Mouse (Mus musculus): ENCODE results near the gene Msrb2. TPM values are rescaled to one million over a fixed set of nuclear protein-coding genes. Genes with fewer than 3 reads are reported as not detected.

Gene Msrb2
- total RNA-seq, 1 experiment, result 17.1 TPM

DNA sequence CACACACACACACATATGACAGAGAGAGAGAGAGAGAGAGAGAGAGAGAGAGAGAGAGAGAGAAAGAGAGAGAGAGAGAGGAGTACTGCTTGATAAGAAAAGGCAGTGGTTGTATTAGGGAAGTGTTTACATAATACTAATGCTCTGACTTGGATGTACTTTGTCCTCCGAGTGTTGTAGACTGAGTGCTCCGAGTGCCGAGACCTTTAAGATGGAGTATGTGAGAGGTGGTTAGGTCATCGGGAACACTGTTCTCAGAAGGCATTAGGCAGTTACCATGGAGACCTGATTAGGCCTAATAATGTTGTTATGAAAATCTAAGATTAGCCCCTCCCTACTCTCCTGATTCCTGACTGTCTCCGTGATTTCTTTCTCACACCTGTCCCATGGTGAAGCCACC lies 21.1 kb upstream of the Msrb2 start:
- no peak for DNase-seq (ENCODE audit: low read depth, low spot score)
- H3K4me3 ChIP-seq (ENCODE audit: insufficient read depth in 1 of 2, low read depth in 1 of 2, low read length in 2 of 2, poor library complexity in 1 of 2, severe bottlenecking in 1 of 2), result no peak overlapping the region
- no peak overlapping the region for H3K27ac ChIP-seq (ENCODE audit: insufficient read depth, low read depth, low read length, poor library complexity, severe bottlenecking)
- H3K36me3 ChIP-seq (ENCODE audit: control insufficient read depth, insufficient read depth, low read length, poor library complexity, severe bottlenecking), result no peaks in the 10 kb centered on the region
- TF ChIP-seq MAFK (IDR thresholded peaks at IDR 0.05; ENCODE audit: insufficient read depth, low read depth, low read length), result no peak
- no peak for TF ChIP-seq ZC3H11A (IDR thresholded peaks at IDR 0.05; ENCODE audit: borderline replicate concordance, low read depth, low read length)
- TF ChIP-seq CHD2 (IDR thresholded peaks at IDR 0.05; ENCODE audit: low read depth, low read length), result no peak
- no peak overlapping the region for H3K9ac ChIP-seq (ENCODE audit: insufficient read depth, low read depth, low read length, poor library complexity, severe bottlenecking)
- in situ Hi-C loops (cut with MboI; ENCODE audit: low sequenced_read_pairs in 2 of 2, unreplicated experiment in 2 of 2), result no loop called here
- H3K4me1 ChIP-seq (ENCODE audit: control insufficient read depth in 2 of 2, insufficient read depth in 2 of 2, low read length in 2 of 2, poor library complexity in 1 of 2), result no peaks in the 10 kb centered on the region
- H3K9me3 ChIP-seq (ENCODE audit: control insufficient read depth, insufficient read depth, low read depth, low read length), result no peaks in the 10 kb centered on the region

DNA sequence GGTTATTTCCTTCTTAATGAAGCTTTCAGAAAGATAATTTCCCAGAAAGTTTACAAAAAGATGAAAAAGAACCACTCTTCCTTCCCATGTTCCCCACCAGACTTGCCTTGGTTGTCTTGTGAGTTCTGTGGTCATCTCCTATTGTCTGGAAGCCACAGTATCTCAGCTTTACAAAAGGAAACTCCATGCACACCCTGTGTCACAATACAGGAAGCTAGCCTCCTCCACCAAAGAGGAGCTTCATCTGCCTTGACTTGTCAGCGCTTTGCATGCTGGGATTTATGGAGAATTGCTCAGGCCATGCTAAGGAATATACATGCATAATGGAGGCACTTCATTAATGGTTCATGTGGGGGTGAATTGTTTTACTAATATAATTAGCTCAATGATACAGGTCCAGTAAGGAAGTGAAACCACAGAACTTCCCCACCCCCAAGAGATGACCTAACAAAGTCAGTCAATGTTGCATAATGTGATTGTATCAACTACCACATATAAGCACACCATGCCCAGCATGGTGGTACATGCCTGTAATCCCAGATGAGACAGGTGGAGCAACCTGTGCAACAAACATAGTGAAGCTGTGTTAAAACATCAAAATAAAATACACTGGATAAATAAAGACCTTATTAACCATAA lies 19.5 kb upstream of the Msrb2 start:
- no peaks in the 10 kb centered on the region for H3K36me3 ChIP-seq (ENCODE audit: control insufficient read depth, insufficient read depth, low read length, poor library complexity, severe bottlenecking)
- H3K9me3 ChIP-seq (ENCODE audit: control insufficient read depth, insufficient read depth, low read depth, low read length), result no peaks in the 10 kb centered on the region
- H3K9ac ChIP-seq (ENCODE audit: insufficient read depth, low read depth, low read length, poor library complexity, severe bottlenecking), result no peak overlapping the region
- DNase-seq (ENCODE audit: low read depth, low spot score), result no peak
- H3K4me1 ChIP-seq (ENCODE audit: control insufficient read depth in 2 of 2, insufficient read depth in 2 of 2, low read length in 2 of 2, poor library complexity in 1 of 2), result no peaks in the 10 kb centered on the region
- TF ChIP-seq MAFK (IDR thresholded peaks at IDR 0.05; ENCODE audit: insufficient read depth, low read depth, low read length) (no peak), CHD2 (IDR thresholded peaks at IDR 0.05; ENCODE audit: low read depth, low read length) (no peak), ZNF384 (IDR thresholded peaks at IDR 0.05; ENCODE audit: low read depth, low read length) (no peak), HCFC1 (IDR thresholded peaks at IDR 0.05; ENCODE audit: borderline replicate concordance, insufficient read depth, low read length) (no peak), ZC3H11A (IDR thresholded peaks at IDR 0.05; ENCODE audit: borderline replicate concordance, low read depth, low read length) (no peak)
- H3K27ac ChIP-seq (ENCODE audit: insufficient read depth, low read depth, low read length, poor library complexity, severe bottlenecking), result no peak overlapping the region
- no peak overlapping the region for H3K4me3 ChIP-seq (ENCODE audit: insufficient read depth in 1 of 2, low read depth in 1 of 2, low read length in 2 of 2, poor library complexity in 1 of 2, severe bottlenecking in 1 of 2)
- in situ Hi-C loops (cut with MboI; ENCODE audit: low sequenced_read_pairs in 2 of 2, unreplicated experiment in 2 of 2), result no loop called here

DNA sequence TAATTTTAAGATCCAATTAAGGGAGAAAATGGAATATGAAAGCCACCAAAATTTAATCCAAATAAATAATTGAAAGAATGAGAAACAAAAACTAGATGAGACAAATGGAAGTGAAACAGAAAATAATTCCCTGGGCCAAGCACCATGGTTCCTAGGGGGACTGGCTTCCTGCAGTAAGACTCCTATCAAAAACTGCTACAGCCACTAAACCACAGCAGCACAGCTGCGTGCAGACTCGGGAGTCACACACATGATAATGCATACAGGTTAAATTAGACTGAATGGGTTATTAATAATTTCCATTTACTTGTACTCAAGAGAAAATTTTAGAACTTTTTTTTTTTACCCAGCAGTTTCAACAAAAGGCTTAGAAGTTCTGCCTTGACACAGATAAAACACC lies 18.1 kb upstream of the Msrb2 start:
- no peak for DNase-seq (ENCODE audit: low read depth, low spot score)
- no peak overlapping the region for H3K27ac ChIP-seq (ENCODE audit: insufficient read depth, low read depth, low read length, poor library complexity, severe bottlenecking)
- no peak overlapping the region for H3K9ac ChIP-seq (ENCODE audit: insufficient read depth, low read depth, low read length, poor library complexity, severe bottlenecking)
- TF ChIP-seq ZC3H11A (IDR thresholded peaks at IDR 0.05; ENCODE audit: borderline replicate concordance, low read depth, low read length) (no peak), HCFC1 (IDR thresholded peaks at IDR 0.05; ENCODE audit: borderline replicate concordance, insufficient read depth, low read length) (no peak), MAFK (IDR thresholded peaks at IDR 0.05; ENCODE audit: insufficient read depth, low read depth, low read length) (no peak), CHD2 (IDR thresholded peaks at IDR 0.05; ENCODE audit: low read depth, low read length) (no peak), ZNF384 (IDR thresholded peaks at IDR 0.05; ENCODE audit: low read depth, low read length) (no peak)
- H3K36me3 ChIP-seq (ENCODE audit: control insufficient read depth, insufficient read depth, low read length, poor library complexity, severe bottlenecking), result no peaks in the 10 kb centered on the region
- in situ Hi-C loops (cut with MboI; ENCODE audit: low sequenced_read_pairs in 2 of 2, unreplicated experiment in 2 of 2), result no loop called here
- no peaks in the 10 kb centered on the region for H3K4me1 ChIP-seq (ENCODE audit: control insufficient read depth in 2 of 2, insufficient read depth in 2 of 2, low read length in 2 of 2, poor library complexity in 1 of 2)
- no peaks in the 10 kb centered on the region for H3K9me3 ChIP-seq (ENCODE audit: control insufficient read depth, insufficient read depth, low read depth, low read length)
- no peak overlapping the region for H3K4me3 ChIP-seq (ENCODE audit: insufficient read depth in 1 of 2, low read depth in 1 of 2, low read length in 2 of 2, poor library complexity in 1 of 2, severe bottlenecking in 1 of 2)

DNA sequence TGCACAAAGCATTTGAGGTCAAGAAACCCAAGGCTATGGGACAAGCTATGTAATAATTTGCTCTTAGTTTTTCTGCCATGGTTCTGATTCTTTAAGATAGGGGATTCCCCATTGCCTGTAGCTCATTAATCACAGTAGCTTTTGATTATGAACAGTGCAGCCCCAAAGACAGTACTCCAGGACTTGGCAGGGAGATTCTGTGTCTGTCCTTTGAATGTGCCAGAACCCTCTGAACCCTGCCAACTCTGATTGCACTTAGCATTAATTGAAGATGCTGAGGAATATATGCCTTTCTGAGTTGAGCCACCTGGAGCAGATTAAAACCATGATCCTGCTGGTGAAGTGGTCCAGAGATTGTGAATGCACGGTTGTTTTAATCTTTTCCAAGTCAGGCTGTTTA lies 8.4 kb upstream of the Msrb2 start:
- H3K27ac ChIP-seq (ENCODE audit: insufficient read depth, low read depth, low read length, poor library complexity, severe bottlenecking), result no peak overlapping the region
- H3K36me3 ChIP-seq (ENCODE audit: control insufficient read depth, insufficient read depth, low read length, poor library complexity, severe bottlenecking), result no peaks in the 10 kb centered on the region
- DNase-seq (ENCODE audit: low read depth, low spot score), result no peak
- no peak for TF ChIP-seq CHD2 (IDR thresholded peaks at IDR 0.05; ENCODE audit: low read depth, low read length)
- TF ChIP-seq MAFK (IDR thresholded peaks at IDR 0.05; ENCODE audit: insufficient read depth, low read depth, low read length), result no peak
- no peak for TF ChIP-seq ZC3H11A (IDR thresholded peaks at IDR 0.05; ENCODE audit: borderline replicate concordance, low read depth, low read length)
- no peak for TF ChIP-seq HCFC1 (IDR thresholded peaks at IDR 0.05; ENCODE audit: borderline replicate concordance, insufficient read depth, low read length)
- TF ChIP-seq ZNF384 (IDR thresholded peaks at IDR 0.05; ENCODE audit: low read depth, low read length), result no peak
- no peaks in the 10 kb centered on the region for H3K9me3 ChIP-seq (ENCODE audit: control insufficient read depth, insufficient read depth, low read depth, low read length)
- H3K4me1 ChIP-seq (ENCODE audit: control insufficient read depth in 2 of 2, insufficient read depth in 2 of 2, low read length in 2 of 2, poor library complexity in 1 of 2), result no peaks in the 10 kb centered on the region
- in situ Hi-C loops (cut with MboI; ENCODE audit: low sequenced_read_pairs in 2 of 2, unreplicated experiment in 2 of 2), result no loop called here
- no peak overlapping the region for H3K4me3 ChIP-seq (ENCODE audit: insufficient read depth in 1 of 2, low read depth in 1 of 2, low read length in 2 of 2, poor library complexity in 1 of 2, severe bottlenecking in 1 of 2)
- H3K9ac ChIP-seq (ENCODE audit: insufficient read depth, low read depth, low read length, poor library complexity, severe bottlenecking), result no peak overlapping the region

DNA sequence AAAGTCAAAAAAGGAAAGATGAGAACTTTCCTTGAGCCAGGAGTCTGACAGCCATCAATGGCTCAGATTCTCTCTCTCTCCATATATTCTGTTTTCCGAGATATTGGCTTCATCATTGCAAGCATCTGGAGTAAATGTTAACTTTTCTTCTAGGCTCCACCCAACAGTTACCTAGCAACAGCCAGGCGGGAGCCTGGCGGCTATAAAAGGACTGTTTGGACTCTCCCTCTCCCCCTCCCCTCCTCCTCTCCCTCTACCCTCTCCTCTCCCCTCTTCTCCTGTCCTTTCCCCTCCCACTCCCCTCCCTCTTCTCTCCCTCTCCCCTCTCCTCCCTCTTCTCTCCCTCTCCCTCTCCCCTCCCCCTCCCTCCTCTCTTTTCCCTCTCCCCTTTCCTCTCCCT lies 4.8 kb upstream of the Msrb2 start:
- Histone ChIP-seq H3K4me3 (ENCODE audit: insufficient read depth in 1 of 2, low read depth in 1 of 2, low read length in 2 of 2, poor library complexity in 1 of 2, severe bottlenecking in 1 of 2) (no peak overlapping the region), H3K4me1 (ENCODE audit: control insufficient read depth in 2 of 2, insufficient read depth in 2 of 2, low read length in 2 of 2, poor library complexity in 1 of 2) (peaks cover 2 to 4% of the 10 kb centered on the region in 2 experiments; a peak in 2 of 4 replicates), H3K27ac (ENCODE audit: insufficient read depth, low read depth, low read length, poor library complexity, severe bottlenecking) (no peak overlapping the region), H3K9ac (ENCODE audit: insufficient read depth, low read depth, low read length, poor library complexity, severe bottlenecking) (no peak overlapping the region), H3K36me3 (ENCODE audit: control insufficient read depth, insufficient read depth, low read length, poor library complexity, severe bottlenecking) (no peaks in the 10 kb centered on the region), H3K9me3 (ENCODE audit: control insufficient read depth, insufficient read depth, low read depth, low read length) (no peaks in the 10 kb centered on the region)
- TF ChIP-seq ZC3H11A (IDR thresholded peaks at IDR 0.05; ENCODE audit: borderline replicate concordance, low read depth, low read length) (no peak), CHD2 (IDR thresholded peaks at IDR 0.05; ENCODE audit: low read depth, low read length) (no peak)
- in situ Hi-C loops (cut with MboI; ENCODE audit: low sequenced_read_pairs in 2 of 2, unreplicated experiment in 2 of 2), result no loop called here
- no peak for DNase-seq (ENCODE audit: low read depth, low spot score)
